Mouse (Mus musculus): ENCODE measurements around the gene Tmigd3.

The Tmigd3 gene

DNA sequence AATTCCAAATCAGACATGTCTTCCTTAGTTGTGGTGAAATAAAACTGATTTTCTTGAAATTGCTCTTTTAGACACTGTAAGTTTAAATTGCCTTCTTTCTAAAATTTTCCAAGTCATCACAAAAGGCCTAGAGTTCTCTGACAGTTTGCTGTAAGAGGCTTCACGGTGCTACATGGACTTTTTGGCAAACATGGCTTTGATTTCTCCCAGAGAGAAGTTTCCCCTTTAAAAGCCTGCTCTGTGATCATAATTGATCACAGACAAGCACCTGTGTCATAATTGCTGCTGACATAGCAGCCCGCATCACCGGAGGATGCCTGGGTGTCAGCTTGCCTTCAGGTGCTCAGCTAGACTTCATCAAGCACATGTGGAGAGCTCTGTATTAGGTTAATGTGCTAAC is at the start of gene Tmigd3, which contains the start of gene Adora3:
TSS of gene Tmigd3 (plus strand) at position 346 of the 400 bp plus-strand sequence.
TSS of gene Adora3 (plus strand) at position 301 of the 400 bp plus-strand sequence.
- DNase-seq (ENCODE audit: low read depth, low spot score) = no peak

DNA sequence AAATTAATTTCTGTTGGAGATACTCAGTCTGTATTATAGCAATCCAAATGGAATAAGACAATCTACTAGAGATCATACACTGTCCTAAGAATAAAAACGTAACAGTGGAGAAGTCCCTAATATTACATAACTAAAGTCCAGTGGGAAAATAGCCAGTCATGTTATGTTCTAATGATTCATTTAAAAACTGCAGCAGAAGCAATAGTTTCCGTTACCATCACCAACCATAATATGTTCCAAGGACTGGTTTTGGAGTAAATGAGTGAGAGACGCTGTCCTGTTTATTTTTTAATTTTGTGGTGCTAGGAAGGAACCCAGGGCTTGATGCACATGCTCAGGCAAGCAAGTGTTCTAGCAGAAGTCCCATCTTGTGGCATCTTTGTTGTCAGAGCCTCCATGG is 49.2 kb upstream of the Tmigd3 start:
- no peak for DNase-seq (ENCODE audit: low read depth, low spot score)

DNA sequence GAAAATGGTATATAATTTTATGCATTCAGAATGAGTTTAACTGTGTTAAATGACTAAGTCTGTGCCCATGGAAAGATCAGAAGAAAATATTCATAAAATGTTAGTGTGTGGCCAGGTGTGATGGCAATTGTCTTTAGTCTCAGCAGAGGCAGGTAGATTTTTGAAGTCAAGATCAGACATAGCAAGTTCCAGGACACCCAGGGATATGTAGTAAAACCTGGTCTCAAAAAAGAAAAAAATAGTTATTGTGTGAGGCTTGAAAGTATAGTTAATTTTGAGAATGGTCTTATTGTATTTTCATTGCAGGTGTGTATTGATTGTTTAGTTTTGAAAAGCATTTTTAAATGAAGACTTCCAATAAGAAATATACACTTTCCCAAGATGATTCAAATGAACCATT is 47.1 kb upstream of the Tmigd3 start:
- no peak for DNase-seq (ENCODE audit: low read depth, low spot score)

DNA sequence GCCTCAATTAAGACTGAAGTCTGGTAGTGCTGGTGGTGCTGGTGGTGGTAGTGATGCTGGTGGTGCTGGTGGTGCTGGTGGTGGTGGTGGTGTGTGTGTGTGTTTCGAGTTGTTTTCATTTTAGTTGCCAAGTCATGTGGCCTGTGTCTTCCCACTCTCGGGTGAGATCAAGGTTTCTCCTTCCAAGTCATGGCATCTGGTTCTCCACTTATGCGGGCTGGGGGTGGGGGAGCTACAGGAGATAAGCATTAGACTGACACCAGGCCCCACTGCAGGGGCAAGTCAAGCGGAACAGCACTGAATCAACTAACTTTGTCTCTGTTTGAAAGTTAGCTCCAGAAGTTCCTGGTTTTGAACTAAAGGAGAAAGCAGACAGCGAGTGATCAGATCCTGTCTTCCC is 46.6 kb upstream of the Tmigd3 start:
- DNase-seq (ENCODE audit: low read depth, low spot score) = no peak

GRCm38 (mm10) chr3:105824704-105825103 is 46.0 kb upstream of the Tmigd3 start:
- no peak for DNase-seq (ENCODE audit: low read depth, low spot score)

GRCm38 (mm10) chr3:105825501-105826161 is 45.1 kb upstream of the Tmigd3 start:
- DNase-seq (ENCODE audit: low read depth, low spot score) = peak; percentile 60

DNA sequence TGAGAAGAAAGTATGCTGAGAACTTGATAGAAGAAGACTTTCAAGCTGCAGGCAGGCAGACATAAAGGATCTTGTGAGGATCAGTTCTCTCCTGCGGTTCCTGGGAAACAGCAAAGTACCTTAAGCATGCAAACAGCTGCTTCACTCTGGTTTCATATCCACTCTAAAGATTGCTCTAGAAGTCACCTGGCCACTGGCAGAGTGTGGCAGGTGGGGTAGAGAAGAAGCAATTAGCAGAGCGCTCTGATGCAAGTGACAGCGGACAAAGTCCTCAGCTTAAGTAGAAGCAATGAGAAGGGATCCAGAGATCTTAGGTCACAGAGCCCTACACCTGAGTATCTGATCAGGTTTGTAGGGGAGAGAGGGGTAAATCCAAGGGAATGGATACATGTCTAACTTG is 39.1 kb upstream of the Tmigd3 start:
- no peak for DNase-seq (ENCODE audit: low read depth, low spot score)

DNA sequence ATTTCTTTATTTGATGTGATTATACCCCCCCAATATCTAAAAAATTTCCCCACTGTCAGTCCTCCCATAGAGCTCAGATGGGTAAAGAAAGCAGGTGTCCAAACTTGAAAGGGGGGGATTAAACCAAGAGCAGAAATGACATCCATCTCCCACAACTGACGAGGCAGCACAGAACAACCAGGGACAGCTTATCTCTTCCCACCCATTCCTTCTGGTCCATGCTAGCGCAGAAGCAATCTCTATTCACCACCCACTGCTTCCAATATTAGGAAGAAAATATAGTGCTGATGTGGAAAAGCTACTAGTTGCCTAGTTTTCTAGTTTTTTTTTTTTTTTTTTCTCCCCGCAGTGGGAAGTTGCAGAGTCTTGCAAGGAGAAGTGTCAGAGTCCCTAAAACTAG is 34.8 kb upstream of the Tmigd3 start:
- DNase-seq (ENCODE audit: low read depth, low spot score) = no peak

GRCm38 (mm10) chr3:105836883-105837282 is 33.8 kb upstream of the Tmigd3 start:
- no peak for DNase-seq (ENCODE audit: low read depth, low spot score)

GRCm38 (mm10) chr3:105838655-105839054 is 32.0 kb upstream of the Tmigd3 start:
- DNase-seq (ENCODE audit: low read depth, low spot score) = no peak

DNA sequence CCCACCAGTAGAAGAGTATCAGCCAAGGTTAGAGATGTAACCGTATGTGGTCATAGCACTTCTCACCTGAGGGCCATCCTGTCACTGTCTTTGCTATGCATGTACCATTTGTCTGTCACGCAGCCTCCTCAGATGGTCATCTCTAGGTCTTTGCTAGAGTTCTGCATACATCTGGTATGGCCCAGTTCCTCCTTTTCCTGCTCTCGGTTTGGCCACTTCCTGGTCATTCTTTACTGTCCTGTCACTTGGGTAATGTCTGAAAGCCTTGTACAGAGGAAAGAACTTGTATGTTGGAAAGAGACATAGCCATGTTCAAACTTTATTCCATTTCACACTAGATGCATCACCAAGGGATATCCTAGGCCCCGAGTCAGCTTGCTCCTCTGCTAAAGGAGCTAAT is 30.9 kb upstream of the Tmigd3 start:
- no peak for DNase-seq (ENCODE audit: low read depth, low spot score)

DNA sequence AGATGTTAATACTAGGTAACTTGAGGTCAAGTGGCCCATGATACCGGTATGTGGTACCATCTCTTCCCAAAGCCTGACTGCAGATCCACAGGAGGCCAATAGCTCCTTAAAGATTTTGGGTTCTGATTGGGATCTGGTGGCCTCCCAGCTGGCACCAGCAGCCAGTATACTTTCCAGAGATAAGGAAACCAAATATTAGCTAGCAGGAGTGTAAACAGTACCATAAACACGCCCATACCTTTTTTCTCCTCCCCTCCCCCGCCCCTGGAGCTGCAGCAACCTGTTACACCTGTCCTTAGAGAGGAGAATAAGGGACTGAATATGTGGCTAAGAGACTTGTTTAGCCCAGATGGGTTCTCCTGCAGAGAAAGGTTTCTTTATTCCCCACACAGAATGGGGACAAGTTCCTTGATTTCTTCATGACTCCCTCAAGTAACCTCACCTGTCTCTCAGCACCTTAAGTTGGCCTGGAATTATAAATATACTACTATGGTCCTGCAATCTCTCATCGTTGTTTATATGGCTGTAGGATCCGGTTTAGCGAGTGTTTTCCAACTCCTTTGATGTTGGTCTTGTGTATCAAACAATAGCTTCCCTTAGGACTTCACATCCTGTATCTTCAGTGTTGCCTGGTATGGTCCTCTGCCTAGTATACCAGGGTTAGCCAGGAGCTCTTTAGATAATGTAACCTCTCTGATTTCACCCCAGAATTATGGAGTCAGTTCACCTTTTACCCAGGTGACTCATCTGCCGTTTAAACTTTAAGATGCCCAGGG is 24.2 kb upstream of the Tmigd3 start:
- no peak for DNase-seq (ENCODE audit: low read depth, low spot score)

GRCm38 (mm10) chr3:105853781-105854180 is 16.9 kb upstream of the Tmigd3 start:
- no peak for DNase-seq (ENCODE audit: low read depth, low spot score)

- no peak for DNase-seq (ENCODE audit: low read depth, low spot score)
Measured at GRCm38 (mm10) chr3:105854786-105855185, 15.9 kb upstream of the Tmigd3 start.

DNA sequence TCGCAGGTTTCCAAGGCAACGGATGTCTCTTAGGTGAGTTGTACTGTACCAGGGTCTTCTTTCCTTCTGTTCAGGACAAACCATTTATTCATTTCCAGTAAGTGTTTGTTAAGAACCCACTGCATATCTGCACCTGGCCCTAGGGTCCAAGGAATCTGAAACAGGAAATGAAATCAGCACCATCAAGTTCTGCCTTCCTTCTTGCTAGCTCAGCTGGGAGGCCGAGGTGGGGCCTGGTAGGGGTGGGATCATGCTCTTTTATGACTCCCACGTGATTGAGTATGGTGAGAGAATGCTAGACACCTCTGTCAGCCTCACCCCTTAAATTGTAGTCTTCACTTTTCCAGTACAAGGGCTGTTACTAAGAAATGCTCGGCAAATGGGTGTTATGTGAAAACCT is 13.2 kb upstream of the Tmigd3 start:
- no peak for DNase-seq (ENCODE audit: low read depth, low spot score)

DNA sequence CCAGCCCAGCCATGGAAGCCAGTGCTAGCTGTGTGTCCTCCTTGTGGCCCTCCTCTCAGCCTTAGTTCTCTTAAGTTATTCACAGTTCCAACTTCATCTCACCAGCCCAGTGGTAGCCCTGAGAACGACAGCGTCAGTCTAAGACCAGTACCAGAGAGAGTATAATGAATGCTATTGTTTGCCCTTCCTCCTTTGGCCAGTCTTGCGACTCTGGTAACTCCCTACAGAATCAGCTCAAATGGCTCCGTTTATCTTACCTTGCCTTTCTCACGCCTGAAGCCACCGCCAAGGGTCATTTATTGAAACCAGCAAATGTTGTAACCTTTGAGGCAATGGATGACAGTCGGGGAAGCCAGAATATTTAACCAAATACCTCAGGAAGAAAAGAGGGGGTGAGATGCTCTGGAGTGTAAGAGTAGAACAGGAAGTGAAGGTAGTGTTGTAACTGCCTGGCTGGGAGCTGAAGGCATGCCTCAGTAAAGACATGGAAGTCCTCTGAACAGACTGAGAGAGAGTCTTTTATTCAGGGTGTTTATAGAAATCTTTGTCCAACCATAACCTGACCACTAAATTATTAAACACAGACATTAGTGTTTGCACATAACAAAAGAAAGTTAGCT is 8.8 kb upstream of the Tmigd3 start:
- peak; percentile 4 for DNase-seq (ENCODE audit: low read depth, low spot score)

GRCm38 (mm10) chr3:105864123-105864522 is 6.6 kb upstream of the Tmigd3 start:
- no peak for DNase-seq (ENCODE audit: low read depth, low spot score)

GRCm38 (mm10) chr3:105865122-105865521 is 5.6 kb upstream of the Tmigd3 start:
- no peak for DNase-seq (ENCODE audit: low read depth, low spot score)

GRCm38 (mm10) chr3:105868135-105868534 is 2.6 kb upstream of the Tmigd3 start:
- DNase-seq (ENCODE audit: low read depth, low spot score) = no peak

DNA sequence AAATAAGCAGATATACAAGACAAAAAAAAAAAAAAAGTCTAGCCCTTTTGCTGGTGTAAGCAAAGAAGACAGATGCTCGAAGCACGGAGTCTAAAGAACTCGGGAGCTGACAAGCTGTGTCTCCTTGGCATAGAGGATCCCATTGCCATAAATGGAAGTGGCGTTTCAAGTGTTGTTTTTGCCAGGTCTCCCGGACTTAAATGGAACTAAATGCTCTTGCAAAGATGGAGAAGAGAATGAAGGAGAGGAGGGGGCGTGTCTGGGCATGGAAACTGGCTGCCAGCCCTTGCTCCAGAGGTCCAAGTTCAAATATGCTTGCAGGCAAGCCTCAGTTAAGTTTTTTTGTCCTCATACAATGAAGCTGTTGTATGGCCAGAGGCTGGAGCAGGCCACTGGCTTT is 1.3 kb downstream of the Tmigd3 start:
- no peak for DNase-seq (ENCODE audit: low read depth, low spot score)

- DNase-seq (ENCODE audit: low read depth, low spot score) = no peak
Measured at GRCm38 (mm10) chr3:105872579-105872978, 1.9 kb downstream of the Tmigd3 start.

Measured in R1 (cell line).